12 mouse cellular contexts compared by ENCODE assay signal in genomic region chr1:193301216-193302092, GRCm38 (mm10). TPM values are rescaled to one million over a fixed set of nuclear protein-coding genes. Genes with fewer than 3 reads are reported as not detected.
DNase-seq lines count a peak whose midpoint lies in the region; ATAC-seq and TF ChIP-seq lines count a peak whose summit lies in the region.
"Had no signal": no experiment of that assay in that cellular context is flagged by ENCODE, and none has a peak within 500 bp of the region (broad histone marks: within the 10 kb centered on the region; RNA-seq: fewer than 3 reads in every experiment).

No protein-coding gene starts in this region.

- H3K27ac ChIP-seq in left cerebral cortex, adult 2 months: no peak overlapping the region
- no peak overlapping the region for H3K27ac ChIP-seq in midbrain, embryonic 13.5 days
- H3K27ac ChIP-seq in heart, adult 2 months: no peak overlapping the region
- H3K27ac ChIP-seq: heart, embryonic 10.5 days had no signal

- no peaks in the 10 kb centered on the region for H3K27me3 ChIP-seq in midbrain, embryonic 13.5 days
- no peaks in the 10 kb centered on the region for H3K27me3 ChIP-seq in heart, adult 2 months (ENCODE audit: control insufficient read depth, insufficient read depth, low read length)
- H3K27me3 ChIP-seq: Patski had no signal

- H3K4me2 ChIP-seq in midbrain, embryonic 13.5 days (replicated peaks): no peak overlapping the region

- no peak for TF ChIP-seq EP300 in heart, adult 2 months (IDR thresholded peaks at IDR 0.05; ENCODE audit: insufficient read depth, low read depth, low read length)

- no peaks in the 10 kb centered on the region for H3K36me3 ChIP-seq in midbrain, embryonic 13.5 days
- H3K36me3 ChIP-seq in heart, adult 2 months (ENCODE audit: control insufficient read depth, insufficient read depth, low read length): no peaks in the 10 kb centered on the region
- H3K36me3 ChIP-seq: heart, embryonic 10.5 days had no signal

- H3K4me3 ChIP-seq in lung, adult 2 months (replicated peaks; ENCODE audit: extremely low read depth, low read depth, low read length): peak overlapping the region; percentile 46
- no peak overlapping the region for H3K4me3 ChIP-seq in left cerebral cortex, adult 2 months
- no peak overlapping the region for H3K4me3 ChIP-seq in midbrain, embryonic 13.5 days (replicated peaks)
- H3K4me3 ChIP-seq in heart, adult 2 months: no peak overlapping the region
- H3K4me3 ChIP-seq: heart, embryonic 10.5 days had no signal

- no peaks in the 10 kb centered on the region for H3K79me2 ChIP-seq in heart, adult 2 months (replicated peaks; ENCODE audit: control insufficient read depth, insufficient read depth, low read length)

- no peaks in the 10 kb centered on the region; the same call in 1 of the 2 replicates for H3K4me1 ChIP-seq in lung, adult 2 months (ENCODE audit: control insufficient read depth, insufficient read depth, low read length)
- peaks cover 5% of the 10 kb centered on the region; the same call in 1 of the 2 replicates for H3K4me1 ChIP-seq in midbrain, embryonic 13.5 days (replicated peaks)
- no peaks in the 10 kb centered on the region for H3K4me1 ChIP-seq in heart, adult 2 months (ENCODE audit: control insufficient read depth, insufficient read depth, low read length)

- no peak overlapping the region for H3K9ac ChIP-seq in midbrain, embryonic 13.5 days (replicated peaks)
- no peak overlapping the region for H3K9ac ChIP-seq in heart, adult 2 months (ENCODE audit: low read depth, low read length)

- 36% methylated on average over 6 of the region's 6 CpGs for WGBS in lung, adult 2 months
- 76% methylated on average over 6 of the region's 6 CpGs for WGBS in midbrain, embryonic 13.5 days
- WGBS in heart, adult 2 months: 53% methylated on average over 6 of the region's 6 CpGs

- H3K9me3 ChIP-seq in midbrain, embryonic 13.5 days: no peaks in the 10 kb centered on the region
- H3K9me3 ChIP-seq: heart, embryonic 10.5 days had no signal

- 0 out of 2 replicates have a peak, but pooled peaks have one; percentile 7 for TF ChIP-seq POLR2A in lung, adult 2 months (IDR thresholded peaks at IDR 0.05; ENCODE audit: borderline replicate concordance, extremely low read depth, low read depth, low read length)
- no peak for TF ChIP-seq POLR2A in heart, adult 2 months (IDR thresholded peaks at IDR 0.05; ENCODE audit: insufficient read depth, low read depth, low read length)

- intact Hi-C loops in left cerebral cortex, adult 2 months (cut with DNase I): no loop called here
- intact Hi-C loops in heart, adult 2 months (cut with DNase I): no loop called here

- TF ChIP-seq CTCF in lung, adult 2 months (IDR thresholded peaks at IDR 0.05; ENCODE audit: insufficient read depth, low read length): no peak
- no peak for TF ChIP-seq CTCF in left cerebral cortex, adult 2 months (IDR thresholded peaks at IDR 0.05)
- TF ChIP-seq CTCF in heart, adult 2 months (IDR thresholded peaks at IDR 0.05): no peak

- peak; percentile 48 for DNase-seq in kidney, postnatal 10 days
- no peak for DNase-seq in kidney, adult 8-10 months
- DNase-seq in cerebellum, postnatal 36 days: peak; percentile 52 to 65
- DNase-seq in lung, adult 2 months: peak; percentile 68
- DNase-seq in urinary bladder, postnatal 36 days (ENCODE audit: low spot score in 2 of 2): peak; percentile 76 to 83
- DNase-seq in left cerebral cortex, adult 2 months (ENCODE audit: extremely low spot score in 1 of 2, low spot score in 2 of 2): no peak
- DNase-seq in heart, adult 2 months: no peak
- DNase-seq: embryo, embryonic 11 days had no signal

- ATAC-seq in midbrain, embryonic 13.5 days: no peak
- ATAC-seq: Patski had no signal

RNA-seq across cellular contexts. Expression of gene G0s2, which starts 28.4 kb away (rescaled TPM):
- 180 and 265 TPM in 2 replicates for polyA plus RNA-seq in lung, adult 2 months (2012; rRNA removed)
- total RNA-seq in left cerebral cortex, adult 2 months (2021): 1 to 10 TPM; 6.0 to 7.3 TPM
- polyA plus RNA-seq in midbrain, embryonic 13.5 days (2015; fragmentation: Nextera tagmentation; extraction: Ambion mirVana): 7.7 and 10.2 TPM in 2 replicates
- total RNA-seq in heart, adult 2 months (2021): 10 to 100 TPM; 44.8 to 57.9 TPM
- polyA plus RNA-seq in heart, adult 2 months (2012; rRNA removed): 200 and 229 TPM in 2 replicates
- polyA plus RNA-seq: Patski had no signal

RNA-seq across cellular contexts. Expression of gene Hsd11b1, which starts 37.6 kb away (rescaled TPM):
- polyA plus RNA-seq in lung, adult 2 months (2012; rRNA removed): 211 and 245 TPM in 2 replicates
- 10 to 100 TPM; 17.4 to 18.1 TPM for total RNA-seq in left cerebral cortex, adult 2 months (2021)
- polyA plus RNA-seq in midbrain, embryonic 13.5 days (2015; fragmentation: Nextera tagmentation; extraction: Ambion mirVana): not detected in 2 replicates
- 10 to 100 TPM; 10.5 to 15.1 TPM for total RNA-seq in heart, adult 2 months (2021)
- polyA plus RNA-seq in heart, adult 2 months (2012; rRNA removed): 18.8 and 20.9 TPM in 2 replicates
- polyA plus RNA-seq: neural tube, embryonic 11.5 days had no signal

Comparison
In these comparisons a context has a peak if more than half of its experiments do, and no peak if none do; other contexts are left out.
1. DNase-seq: peak in kidney, postnatal 10 days (single experiment), cerebellum, postnatal 36 days (2 of 2), lung, adult 2 months (single experiment) and urinary bladder, postnatal 36 days (2 of 2); none in kidney, adult 8-10 months (0 of 2), left cerebral cortex, adult 2 months (0 of 2) and heart, adult 2 months (0 of 2).
2. RNA of gene G0s2, which starts 28.4 kb away (polyA plus RNA-seq): 200 to 229 TPM in heart, adult 2 months and 180 to 265 TPM in lung, adult 2 months; 7.7 to 10.2 TPM in midbrain, embryonic 13.5 days; every median in the first group is over 10 times any median in the second.
3. RNA of gene Hsd11b1, which starts 37.6 kb away (polyA plus RNA-seq): 211 to 245 TPM in lung, adult 2 months and 18.8 to 20.9 TPM in heart, adult 2 months; not detected in midbrain, embryonic 13.5 days; every median in the first group is over 10 times any median in the second.